Mouse (Mus musculus): ENCODE data around the gene 4930453N24Rik.

4930453N24Rik gene

DNA sequence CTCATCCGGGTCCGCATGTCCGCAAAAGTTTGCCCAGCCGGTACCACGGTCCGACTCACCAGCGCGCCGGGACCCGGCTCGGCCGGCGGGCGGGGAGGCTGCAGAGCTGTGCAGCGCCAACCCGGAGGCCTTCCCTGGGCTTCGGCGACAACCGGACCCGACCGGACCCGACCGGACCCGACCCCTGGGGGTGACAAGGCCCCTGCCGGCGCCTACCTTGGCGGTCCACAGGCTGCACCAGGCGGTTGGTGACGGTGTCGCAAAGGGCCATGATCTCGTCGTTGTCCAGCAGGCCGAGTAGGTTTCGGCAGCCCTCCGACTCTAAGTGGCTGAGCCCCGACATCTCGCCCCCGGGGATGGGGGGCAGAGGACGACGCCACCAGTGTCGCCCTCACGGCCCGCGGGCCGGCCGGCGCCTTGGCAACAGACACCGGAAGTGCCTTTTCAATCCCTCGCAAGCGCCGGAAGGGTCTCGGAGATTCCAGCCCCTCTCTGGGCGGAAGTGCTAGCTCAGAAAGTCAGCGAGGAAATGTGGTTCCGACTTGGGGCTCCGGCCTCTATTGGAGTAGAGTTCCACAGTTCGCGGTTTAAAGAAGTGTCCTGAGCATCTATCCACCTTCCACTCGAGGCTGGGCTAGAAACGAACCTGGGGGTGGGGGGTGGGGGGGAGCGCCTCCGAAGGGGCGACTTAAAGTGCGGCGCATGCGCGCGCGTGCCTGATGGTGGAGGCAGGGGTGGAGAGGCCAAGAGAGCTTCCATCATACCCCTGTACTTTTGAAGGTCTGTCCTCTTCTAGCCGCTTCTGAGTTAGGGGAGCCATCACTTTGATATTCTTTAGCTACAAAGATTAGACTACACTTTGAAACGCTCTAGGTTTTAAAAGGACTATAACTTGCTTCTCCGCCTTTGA lies at the start of gene 4930453N24Rik:
4930453N24Rik (minus strand) TSS at position 641 of the 910 bp plus-strand sequence.
- DNase-seq (ENCODE audit: low read depth): peak; percentile 92

DNA sequence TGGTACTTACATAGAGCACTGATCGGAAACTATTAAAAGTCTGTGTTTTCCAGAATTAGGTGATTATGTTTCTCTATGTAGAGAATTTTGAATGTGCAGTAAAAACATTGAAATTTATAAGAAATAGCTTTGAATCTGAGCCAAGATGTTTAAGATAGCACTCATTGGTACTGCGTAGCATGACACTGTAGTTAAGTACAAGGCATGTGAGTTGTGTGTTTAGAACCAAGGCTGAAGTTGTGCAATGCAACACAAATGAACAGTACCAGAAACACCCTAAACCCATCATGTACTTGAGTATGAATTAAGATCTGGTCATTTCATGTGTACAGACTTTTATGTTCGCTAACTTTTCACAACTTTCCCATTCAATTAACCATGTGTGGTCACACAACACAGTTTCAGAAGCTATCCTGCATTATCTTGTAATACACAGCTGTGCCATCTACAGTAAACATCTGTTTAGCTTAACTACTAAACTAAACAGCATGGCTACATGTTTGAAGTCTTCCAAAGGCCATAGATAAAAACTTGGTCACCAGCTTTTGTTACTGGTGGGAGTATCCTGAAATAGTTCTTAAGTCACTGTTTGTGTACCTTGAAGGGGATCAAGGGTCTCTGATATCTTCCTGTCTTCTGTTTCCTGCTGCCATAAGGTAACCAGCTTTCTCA lies 46.3 kb upstream of the 4930453N24Rik start:
- DNase-seq (ENCODE audit: low read depth): no peak

DNA sequence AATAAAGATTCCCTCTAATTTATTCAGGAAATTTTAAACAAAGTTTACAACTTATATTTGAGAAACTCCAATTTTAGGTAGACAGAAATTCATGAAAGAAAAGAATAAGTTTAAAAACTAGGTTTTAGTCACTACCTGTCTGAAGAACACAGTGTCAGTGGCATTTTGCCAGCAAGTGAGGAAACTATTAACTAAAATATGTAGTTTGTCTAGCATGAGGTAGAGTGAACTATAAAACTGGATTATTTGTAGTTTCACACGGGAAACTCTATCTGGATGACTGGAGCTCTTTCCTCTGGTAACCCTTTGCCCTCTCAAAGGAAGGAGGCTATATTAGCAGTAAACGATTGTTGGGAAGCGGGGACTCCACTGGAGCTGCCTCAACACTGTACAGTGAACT lies 32.1 kb upstream of the 4930453N24Rik start:
- no peak for DNase-seq (ENCODE audit: low read depth)

DNA sequence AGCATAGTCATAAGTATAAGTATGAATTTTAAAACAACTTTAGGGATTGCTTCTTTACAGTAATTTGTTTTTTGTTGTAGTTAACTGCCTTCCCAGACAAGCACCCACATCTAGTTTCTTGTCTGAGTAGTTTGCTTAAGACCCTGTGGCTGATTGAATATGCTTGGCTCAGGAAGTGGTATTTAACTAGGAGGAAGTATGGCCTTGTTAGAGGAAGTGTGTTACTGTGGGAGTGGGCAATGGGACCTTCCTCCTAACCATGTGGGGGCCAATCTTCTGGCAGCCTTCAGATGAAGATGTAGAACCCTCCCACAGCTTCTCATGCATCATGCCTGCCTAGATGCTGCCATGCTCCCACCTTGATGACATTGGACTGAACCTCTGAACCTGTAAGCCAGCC lies 30.7 kb upstream of the 4930453N24Rik start:
- DNase-seq (ENCODE audit: low read depth): peak; percentile 36

DNA sequence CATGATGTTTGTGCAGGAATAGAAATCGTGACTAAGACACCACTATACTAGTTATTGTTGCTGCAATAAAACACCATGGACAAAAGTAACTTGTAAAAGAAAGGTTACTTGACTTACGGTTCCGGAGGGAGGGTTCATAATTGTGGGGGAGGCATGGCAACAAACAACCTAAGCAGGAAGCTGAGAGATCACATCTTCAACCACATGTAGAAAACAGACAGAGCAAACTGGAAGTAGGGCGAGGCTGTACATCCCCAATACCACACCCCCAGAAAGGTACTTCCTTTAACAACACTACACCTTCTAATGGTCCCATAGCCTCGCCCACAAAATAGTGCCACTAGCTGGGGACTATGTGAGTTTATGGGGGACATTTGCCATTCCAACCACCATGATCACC lies 29.4 kb upstream of the 4930453N24Rik start:
- peak; percentile 83 for DNase-seq (ENCODE audit: low read depth)

DNA sequence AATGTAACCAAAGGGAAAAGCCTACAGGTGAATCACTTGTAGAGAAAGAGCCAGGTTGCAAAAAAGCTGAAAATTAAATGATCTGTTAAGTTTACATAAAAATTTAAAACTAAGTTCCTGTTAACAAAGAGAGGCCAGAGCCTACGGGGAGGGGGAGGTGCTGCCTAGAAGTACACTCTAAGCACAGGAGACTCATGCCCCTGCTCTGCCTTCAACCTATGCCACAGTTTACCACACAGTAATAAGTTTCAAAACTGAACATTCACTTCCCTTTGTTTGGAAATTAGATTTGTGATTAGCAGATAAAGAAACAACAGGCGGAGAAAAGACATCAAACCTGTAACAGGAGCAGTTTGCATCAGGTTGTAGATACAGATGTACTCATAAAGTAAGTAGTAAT lies 23.8 kb upstream of the 4930453N24Rik start:
- DNase-seq (ENCODE audit: low read depth): peak; percentile 27

DNA sequence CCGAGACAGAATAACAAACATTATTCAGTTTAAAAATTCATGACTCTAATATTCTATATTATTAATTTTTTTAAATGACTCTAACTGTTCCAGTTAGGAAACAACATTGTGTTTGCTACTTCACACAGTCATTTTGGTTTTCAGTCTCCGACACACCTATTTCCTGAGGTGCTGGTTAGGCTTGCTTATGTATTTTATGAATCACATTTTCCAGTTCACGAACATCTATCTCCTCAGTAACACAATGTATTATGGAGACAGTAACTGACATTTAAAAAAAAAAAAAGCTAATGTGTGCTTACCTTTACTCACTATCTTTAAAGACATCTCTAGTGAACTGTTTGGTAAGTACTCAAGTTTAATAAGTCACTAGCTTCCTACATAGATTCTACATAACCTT lies 18.7 kb upstream of the 4930453N24Rik start:
- peak; percentile 77 for DNase-seq (ENCODE audit: low read depth)

DNA sequence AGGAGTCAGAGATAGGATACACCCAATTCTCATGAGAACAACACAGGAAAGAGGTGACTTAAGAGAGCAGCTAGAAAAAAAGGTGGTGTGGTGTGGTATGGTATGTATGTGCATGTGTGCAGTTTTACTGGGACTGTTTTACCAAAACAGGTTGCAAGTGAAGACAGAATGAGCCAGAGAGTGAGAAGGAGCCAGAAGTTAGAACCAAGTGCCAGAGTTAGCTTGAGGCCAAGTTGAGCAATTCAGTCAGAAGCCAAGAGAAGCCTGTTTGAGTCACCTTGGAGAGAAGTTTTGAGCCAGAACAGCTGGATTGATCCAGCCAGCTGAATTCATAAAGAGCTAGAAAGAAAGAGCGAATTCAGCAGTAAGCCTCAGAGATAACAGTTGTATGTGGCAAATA lies 4.6 kb upstream of the 4930453N24Rik start:
- no peak for DNase-seq (ENCODE audit: low read depth)

DNA sequence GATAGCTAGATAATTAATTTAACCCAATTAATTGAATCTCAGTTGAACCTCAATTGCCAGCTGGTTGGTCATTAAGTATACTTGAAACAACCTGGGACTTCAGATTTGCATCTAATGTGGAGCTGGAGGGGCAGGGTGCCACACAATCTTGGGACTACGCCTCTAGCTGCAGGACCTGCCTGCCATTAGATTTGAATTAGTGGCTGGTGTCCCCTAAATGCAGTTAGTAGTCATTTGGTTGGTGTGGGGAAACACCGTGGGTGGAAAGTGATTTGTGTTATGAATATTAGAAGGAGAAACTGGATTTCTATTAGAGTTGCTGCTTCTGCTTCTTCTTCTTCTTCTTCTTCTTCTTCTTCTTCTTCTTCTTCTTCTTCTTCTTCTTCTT lies 464 bp upstream of the 4930453N24Rik start:
- no peak for DNase-seq (ENCODE audit: low read depth)

DNA sequence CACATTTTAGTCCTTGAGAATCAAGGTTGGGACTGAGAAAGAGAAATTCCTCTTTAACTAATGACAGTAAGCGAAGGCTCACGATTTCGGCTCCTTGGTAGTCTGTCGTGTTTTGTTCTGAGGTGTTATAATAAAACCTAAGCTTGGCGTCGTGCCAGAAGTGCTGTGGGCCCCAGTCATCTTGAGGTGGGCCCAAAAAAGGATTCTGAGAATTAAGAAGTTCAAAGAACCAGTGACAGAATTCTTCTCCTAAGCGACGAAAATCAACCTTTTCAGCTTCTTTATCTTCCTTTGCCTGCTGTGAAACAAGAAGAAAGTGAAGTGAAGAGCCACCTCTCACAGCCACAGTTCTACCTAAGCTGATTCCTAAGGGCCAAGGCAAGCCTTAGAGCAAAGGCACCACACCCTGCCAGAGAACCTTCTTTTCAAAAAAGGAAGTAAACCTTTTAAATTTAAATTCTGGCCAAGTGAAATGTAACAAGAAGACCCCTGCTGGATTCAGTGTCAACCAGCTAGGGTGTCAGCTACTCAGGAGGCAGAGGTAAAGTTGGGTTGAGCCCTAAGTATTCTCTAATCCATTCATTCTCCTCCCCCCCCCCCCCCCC lies 4.2 kb downstream of the 4930453N24Rik start:
- peak; percentile 38 for DNase-seq (ENCODE audit: low read depth)

DNA sequence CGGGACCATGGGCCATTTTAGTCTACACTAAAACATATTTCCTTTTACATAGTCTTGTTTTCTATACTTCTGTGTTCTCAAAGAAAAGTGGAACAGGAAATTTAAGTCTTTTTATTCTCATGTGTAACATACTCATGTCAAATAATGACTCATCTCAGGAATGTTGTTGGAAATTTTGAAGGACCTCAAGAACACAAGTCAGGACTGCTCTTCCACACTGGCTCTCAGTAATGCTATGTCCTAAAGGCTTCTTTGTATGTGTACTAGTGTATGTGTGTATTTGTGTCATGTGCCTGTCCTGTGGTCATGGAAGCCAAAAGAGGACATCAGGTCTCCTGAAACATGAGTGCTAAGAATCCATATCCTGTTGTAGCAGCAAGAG lies 11.7 kb downstream of the 4930453N24Rik start:
- DNase-seq (ENCODE audit: low read depth): no peak

DNA sequence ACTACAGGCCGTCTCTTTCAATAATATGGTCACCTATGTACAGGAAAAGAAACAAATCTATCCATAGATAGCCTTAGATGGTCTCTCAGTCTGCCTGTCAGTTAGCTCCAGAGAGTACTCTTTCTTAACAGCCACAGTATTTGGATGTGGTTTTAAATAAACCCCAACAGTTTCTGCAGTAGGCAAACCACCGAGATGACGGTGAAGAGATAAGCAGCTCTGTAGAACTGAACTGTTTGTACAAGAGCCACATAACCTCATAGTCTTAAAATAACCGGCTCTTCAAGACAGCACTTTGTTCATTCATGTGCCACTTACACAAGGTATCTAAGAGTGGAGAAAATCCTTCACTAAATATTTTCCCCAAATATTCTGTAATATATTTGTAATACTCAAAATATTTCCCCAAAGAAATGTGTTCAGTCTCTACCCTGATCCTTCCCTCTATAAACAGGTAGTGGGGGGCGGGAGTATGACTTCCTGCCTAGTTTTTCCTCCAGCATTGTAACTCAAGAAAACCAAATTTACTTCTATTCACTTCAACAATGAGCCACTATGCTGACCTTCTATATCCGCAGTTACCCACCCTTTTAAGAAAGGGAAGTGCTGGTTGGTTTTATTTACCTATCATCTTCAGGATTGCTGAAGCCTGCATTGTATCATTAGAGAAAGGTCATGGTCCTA lies 12.3 kb downstream of the 4930453N24Rik start:
- DNase-seq (ENCODE audit: low read depth): peak; percentile 83

DNA sequence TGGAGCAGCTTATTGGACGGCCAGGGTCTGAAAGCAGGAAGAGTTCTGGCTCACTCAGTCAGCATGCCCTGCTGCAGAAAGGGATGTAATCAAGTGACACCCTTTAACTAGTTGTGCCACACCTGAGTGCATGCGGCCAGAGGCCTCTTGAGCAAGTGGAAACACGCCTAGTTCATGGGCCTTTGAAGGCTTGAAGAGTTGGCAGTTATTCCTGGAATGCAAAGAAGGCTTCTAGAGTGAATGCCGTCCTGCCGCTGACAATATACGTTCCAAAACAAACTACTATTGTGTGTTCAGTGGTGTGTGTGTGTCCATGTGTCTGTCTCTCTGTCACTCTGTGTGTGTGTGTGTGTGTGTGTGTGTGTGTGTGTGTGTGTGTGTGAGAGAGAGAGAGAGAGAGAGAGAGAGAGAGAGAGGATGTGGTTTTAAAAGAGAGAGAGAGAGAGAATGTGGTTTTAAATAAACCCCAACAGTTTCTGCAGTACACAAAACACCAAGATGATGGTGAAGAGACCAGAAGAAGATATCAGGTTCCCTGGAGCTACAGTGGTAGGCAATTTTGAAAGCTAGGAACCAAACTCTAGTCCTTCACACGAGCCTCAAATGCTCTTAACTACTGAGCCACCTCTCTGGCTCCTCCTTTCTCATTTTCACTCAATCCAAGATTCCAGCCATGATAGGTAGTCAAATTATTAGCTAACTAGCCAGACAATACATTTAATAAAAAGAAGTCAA lies 13.1 kb downstream of the 4930453N24Rik start:
- peak; percentile 65 for DNase-seq (ENCODE audit: low read depth)

DNA sequence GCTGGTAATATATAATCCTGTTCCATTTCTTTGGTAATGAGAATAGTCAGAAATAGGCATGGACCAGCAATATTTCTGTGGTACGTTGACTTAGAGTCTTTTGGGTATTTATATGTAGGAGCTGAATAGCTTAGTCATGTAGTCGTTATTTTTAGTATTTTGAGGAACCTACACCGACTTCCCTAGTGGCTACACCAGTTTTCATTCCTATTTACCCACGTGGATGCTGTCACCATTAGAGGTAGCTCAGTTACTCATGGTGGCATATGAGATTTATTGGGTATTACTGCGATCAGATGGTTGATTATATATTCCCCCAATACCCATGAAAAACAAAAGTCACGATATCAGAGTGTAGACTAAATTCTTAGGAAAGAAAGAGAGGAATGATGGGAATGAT lies 14.6 kb downstream of the 4930453N24Rik start:
- no peak for DNase-seq (ENCODE audit: low read depth)

DNA sequence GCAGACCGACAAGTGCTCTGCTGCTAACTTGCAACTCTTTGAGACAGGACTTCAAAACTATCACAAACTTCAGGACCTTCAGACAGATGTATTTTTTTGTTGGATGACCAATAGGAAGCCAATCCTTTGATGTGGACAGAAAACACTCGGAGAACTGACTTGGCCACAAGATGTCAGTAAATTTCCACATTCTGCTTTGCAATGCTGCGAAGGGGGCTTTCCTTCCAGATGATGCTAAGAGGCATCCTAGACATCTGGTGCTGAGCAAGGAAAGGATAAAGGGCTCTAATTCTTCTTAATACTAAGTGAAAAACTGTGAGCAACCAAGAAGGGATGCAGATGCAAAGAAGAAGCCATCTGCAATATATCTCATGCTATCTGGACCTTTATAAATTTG lies 16.2 kb downstream of the 4930453N24Rik start:
- DNase-seq (ENCODE audit: low read depth): peak; percentile 44

DNA sequence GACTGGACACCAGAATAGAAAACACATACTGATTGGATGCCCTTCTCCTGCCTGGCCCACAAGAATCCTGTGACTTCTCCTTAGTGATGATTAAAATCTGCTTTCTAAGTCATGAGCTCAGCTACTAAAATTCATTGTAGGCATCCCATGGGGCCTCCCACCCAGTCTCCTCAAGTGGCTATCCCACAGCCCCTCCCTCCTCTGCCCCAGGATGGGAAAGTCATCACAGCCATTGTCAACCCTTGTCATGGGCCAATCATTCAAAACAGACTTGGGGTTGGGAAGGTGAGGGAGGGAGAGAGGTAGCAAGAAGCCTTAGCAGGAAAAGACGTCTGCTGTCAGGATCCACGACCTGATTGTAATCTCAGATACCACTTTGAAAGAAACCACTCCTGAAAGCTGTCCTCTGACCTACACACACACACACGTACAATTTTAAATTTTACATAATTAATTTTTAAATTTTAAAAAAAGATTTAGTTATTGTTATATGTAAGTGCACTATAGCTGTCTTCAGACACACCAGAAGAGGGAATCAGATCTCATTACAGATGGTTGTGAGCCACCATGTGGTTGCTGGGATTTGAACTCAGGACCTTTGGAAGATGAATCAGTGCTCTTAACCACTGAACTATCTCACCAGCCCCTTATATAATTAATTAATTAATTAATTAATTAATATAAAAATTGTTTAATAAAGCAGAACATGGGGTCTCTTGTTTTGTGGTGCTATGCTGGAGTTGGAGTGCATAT lies 16.8 kb downstream of the 4930453N24Rik start:
- DNase-seq (ENCODE audit: low read depth): no peak

DNA sequence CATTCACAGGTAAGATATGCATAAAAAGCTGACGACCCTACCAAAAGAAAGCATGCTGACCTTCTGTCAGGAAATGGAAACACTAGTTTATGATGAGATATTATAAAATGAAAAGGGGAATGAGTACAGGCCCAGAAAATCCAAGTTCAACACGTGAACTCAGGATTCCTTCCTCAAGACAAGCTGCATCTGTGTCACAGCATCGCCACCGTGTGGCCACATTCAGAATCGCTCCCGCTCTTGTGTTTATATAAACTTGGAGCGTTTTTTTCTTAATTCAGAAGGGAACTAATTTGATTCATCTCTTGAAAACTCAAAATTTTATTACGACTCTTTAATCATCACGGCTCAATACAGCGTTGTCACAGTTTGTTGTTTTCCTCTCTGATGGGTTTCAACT lies 22.7 kb downstream of the 4930453N24Rik start:
- peak; percentile 84 for DNase-seq (ENCODE audit: low read depth)

DNA sequence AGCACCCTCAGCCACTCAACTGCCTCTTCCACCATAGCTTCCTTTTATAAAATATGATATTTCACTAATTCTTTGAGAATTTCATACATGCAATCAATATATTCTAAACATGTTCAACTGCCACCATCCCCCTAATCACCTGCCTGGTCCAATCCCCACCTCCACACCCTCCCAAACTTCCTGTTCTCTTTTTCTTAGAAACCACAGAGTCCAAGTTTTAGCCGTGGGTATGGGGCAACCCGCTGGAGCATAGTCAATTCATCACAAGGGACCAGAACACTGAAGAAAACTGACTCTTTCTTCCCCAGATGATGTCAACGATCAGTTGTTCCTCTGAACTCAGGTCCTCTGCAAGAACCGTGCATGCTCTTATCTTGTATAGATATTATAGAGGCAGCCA lies 25.9 kb downstream of the 4930453N24Rik start:
- no peak for DNase-seq (ENCODE audit: low read depth)

DNA sequence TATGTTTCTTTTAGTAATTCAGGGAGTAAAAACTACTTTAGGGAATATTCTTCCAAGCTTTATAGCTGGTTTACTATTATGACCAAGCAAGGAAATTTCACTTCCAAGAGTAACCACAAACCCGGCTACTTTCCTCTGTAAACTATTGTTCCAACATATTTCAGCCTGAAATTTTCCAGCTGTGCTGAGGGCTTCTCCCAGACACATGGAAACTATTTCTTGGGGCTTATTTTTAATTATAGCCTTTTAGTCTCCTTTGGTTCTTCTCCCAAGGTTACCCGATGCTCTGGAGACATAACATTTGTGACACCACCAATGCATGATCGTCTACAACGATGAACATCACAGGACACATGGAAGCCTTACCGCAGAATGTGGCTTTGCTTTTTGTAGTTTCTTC lies 33.7 kb downstream of the 4930453N24Rik start:
- DNase-seq (ENCODE audit: low read depth): no peak

DNA sequence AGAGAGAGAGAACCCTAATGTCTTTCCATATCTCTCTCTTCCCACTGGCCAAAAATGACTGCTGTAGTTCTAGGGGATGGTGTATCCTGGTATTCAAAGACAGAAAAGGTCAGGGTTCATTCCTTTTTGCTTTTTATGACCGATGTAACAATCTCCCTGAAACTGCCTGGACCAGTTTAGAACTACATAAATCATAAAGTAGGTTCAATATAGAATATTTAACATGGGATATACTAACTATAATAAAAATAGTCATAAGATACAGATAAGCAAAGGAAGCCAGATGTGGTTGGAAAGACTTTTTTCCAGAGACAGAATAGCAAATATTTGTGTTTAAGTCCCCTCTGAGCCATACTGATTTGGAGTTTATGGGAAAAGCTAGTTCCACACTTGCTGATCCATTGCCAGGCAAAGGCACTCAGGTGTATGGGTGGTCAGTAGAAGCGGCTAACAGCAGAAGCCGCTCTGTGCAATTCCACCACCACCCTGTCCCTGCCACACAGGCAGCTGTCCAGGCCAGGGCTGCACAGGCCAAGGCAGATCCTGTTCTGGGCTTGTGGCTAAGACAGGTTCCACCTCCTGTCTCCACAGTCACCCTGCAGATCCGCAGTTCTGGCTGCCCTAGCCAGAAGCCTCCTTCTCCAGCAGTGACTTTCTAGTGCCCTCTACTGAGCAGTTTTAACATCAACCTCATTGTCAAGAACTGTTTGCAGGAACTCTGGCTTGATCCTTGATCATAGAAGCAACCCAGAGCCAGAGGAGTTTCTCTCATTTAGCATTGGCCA lies 47.5 kb downstream of the 4930453N24Rik start:
- peak; percentile 14 for DNase-seq (ENCODE audit: low read depth)
